Mouse (Mus musculus) ES-CJ7 (cell line): ENCODE results near the gene Tmem269.

ENCODE experiments used
- DNase-seq: peaks from one replicate; pipeline ENCODE4 v3.0.0; 2011; ENCODE audit warnings: low read depth, low spot score

The Tmem269 gene

DNA sequence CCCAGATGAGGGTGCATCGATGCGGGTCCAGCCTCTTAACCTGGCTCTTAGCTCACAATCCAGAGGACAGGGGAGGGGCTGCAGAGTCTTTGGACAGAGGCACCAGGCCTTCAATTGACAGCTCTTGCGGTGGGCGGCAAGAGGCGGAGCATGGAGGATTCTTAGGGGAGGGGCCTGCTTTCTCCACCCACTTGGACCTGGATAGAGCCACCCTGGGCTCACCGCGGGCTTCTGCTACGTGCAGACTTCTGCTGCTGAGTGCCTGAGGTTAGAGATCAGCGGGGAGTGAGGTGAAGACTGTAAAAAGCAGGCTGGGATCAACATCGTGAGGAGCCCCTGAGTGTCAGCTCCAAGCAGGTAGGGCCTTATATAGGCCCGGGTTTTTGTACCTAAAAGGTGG, at the start of gene Tmem269:
Tmem269 (minus strand) TSS at position 49 of the 400 bp plus-strand sequence.
- peak; percentile 47 for DNase-seq

DNA sequence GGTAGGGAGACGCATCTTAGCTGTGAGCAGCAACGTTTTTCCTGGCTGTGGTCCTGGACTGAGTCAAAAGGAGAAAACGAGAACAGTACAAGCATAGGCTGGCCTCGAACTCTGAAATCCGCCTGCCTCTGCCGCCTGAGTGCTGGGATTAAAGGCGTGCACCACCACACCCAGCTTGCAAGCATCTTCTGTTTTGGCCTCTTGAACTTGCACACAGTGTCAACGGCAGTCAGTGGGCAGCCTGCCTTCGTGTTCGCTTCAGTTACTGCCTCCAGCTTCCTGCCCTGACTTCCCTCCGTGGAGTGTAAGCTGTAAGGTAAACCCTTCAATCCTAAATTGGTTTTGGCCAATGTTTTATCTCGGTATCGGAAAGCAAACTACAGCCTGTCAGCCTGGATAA, 48.6 kb upstream of the Tmem269 start:
- DNase-seq, result no peak

DNA sequence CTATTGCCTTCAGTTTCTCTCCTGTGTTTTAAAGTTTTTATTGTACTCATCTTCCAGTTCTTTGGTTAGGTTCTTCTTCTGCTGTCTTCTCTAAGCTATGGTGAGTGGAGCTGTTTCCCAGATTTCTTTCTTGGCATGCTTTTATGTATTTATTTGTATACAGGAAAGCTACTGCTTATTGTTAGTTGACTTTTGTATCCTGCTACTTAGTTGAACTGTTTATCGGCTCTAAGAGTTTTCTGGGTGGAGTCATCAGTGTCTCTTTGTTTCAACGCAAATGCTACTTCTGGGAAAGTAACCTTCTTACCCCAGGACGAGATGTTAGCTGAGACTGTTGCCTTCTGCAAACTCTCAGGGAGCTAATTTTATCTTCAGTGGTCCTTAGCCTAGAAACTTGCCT, 45.4 kb upstream of the Tmem269 start:
- no peak for DNase-seq

DNA sequence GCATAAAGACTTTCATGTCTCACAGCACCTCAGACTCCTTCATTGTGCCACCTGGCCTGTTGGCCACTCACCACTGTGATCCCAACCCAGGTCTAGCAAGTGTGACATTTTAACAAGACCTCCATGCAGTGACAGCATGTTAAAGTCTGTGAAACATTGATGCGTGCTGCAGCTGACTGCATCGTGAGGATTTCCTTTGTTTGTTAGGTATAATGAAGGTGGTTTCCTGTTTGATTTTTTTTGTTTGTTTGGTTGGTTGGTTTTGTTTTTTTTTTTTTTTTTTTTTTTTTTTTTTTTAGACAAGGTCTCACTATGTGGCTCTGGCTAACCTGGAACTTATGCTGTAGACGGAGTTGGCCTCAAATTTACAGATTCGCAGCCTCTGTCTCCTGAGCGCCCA, 44.5 kb upstream of the Tmem269 start:
- no peak for DNase-seq

- no peak for DNase-seq
These were observed 43.2 kb upstream of the Tmem269 start for GRCm38 (mm10) chr4:119261087-119261713.

DNA sequence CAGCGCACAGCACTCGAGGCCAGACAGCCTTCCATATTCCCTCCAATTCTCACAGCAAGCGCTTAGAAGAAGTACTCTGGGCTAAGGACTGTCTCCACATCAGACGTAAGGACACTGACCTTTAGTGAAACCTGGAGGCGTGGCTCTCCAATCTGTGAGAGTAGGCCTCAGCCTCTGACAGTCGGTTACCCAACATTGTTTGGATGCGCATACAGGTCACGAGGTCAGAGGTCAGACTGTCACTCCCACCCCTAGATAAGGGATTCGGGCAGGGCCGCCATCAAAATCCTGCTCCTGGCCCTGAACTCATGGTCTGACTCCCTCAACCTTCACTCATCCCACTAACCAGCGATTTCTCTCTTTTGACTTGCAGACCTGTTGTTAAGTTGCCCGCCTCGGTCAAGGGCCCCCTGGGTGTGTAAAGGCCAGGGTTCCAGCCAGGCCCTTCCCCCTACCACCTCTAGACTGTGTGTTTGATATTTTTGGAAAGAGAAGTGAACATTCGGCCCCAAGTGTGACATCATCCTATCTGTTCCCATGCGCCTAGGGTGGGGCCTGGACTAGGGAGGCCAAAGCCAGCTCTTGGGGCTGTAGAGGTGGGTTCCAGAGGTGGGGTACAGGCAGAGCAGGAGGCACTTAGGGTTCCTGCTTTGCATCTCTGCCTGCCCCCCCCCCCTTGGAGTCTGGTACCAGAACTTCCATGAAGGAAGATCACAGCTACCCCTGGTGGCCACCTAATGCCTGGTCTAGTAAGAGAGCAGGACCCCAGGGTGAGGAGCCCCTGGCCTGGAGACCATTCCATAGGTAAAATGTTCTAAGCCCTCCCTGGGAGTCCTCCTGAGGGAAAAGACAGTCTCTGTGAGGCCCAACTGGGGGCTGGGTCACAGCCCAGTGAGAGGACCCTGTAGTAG, 41.6 kb upstream of the Tmem269 start:
- DNase-seq, result peak; percentile 79

DNA sequence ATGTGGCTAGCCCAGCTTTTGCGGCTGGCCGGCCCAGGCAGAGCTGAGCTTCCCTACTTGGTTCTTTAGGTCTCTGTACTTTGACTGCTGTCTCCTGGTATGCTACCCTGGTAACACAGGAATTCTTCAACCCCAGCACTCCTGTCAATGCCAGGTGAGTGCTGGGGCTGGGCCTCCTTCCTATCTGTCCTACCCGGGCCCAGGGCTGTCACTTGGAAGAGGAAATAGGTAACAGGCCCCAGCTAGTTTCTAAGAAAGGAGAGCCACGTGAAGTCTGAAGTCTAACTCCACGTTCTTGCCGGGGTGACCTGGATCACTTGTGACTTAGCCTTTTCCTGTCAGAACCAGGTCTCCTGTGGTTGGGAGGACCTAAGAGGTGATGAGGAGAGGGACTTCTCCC, 39.1 kb upstream of the Tmem269 start:
- DNase-seq, result no peak

GRCm38 (mm10) chr4:119255351-119255750, 37.3 kb upstream of the Tmem269 start, which contains the start of gene Cldn19:
Gene Cldn19, plus strand, starts transcription at chr4:119255414.
- DNase-seq, result no peak

- DNase-seq, result no peak
These were observed 36.1 kb upstream of the Tmem269 start for GRCm38 (mm10) chr4:119254012-119254618.

- no peak for DNase-seq
These were observed 34.2 kb upstream of the Tmem269 start for GRCm38 (mm10) chr4:119252025-119252808.

- no peak for DNase-seq
These were observed 30.5 kb upstream of the Tmem269 start for GRCm38 (mm10) chr4:119248407-119248965.

GRCm38 (mm10) chr4:119247462-119248235, 29.6 kb upstream of the Tmem269 start:
- peak; percentile 91 for DNase-seq

GRCm38 (mm10) chr4:119246688-119247225, 28.7 kb upstream of the Tmem269 start:
- DNase-seq, result no peak

DNA sequence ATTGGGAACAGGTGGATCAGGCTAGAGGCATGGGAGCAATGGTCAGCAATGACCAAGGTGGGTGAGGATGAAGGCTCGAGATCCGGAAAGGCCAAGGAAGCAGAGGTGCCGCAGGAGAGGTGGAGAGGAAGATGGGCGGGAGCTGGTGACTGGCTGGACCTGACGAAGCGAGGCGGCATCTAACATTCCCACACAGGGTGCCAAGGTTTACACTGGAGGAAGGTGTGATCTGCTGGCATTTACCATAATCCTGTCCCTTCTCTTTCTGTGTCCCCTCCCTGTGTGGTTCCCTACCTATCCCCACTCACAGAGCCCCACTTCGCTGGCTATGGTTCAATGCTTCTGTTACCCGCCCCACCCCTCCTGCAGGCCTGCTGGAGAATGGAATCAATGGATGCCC, 27.9 kb upstream of the Tmem269 start:
- DNase-seq, result no peak

DNA sequence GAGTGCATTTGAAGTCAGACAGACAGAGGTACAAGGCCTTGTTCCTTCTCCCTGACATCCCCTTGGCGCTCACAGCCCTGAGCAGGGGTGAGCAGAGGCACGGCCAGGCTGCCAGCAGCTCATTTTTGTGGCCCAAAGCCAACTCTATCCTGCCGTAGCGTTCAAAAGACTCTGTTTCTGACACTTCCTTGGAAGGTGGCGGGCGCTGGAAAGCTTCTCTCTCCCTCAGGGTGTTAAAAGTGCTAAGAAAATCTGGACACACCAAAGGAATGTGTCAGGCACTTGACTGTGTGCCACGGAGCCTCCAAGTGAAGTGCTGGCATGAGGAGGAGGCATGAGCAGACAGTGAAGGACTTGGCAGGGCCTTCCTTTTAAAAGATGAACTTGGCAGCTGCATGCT, 27.5 kb upstream of the Tmem269 start:
- no peak for DNase-seq

DNA sequence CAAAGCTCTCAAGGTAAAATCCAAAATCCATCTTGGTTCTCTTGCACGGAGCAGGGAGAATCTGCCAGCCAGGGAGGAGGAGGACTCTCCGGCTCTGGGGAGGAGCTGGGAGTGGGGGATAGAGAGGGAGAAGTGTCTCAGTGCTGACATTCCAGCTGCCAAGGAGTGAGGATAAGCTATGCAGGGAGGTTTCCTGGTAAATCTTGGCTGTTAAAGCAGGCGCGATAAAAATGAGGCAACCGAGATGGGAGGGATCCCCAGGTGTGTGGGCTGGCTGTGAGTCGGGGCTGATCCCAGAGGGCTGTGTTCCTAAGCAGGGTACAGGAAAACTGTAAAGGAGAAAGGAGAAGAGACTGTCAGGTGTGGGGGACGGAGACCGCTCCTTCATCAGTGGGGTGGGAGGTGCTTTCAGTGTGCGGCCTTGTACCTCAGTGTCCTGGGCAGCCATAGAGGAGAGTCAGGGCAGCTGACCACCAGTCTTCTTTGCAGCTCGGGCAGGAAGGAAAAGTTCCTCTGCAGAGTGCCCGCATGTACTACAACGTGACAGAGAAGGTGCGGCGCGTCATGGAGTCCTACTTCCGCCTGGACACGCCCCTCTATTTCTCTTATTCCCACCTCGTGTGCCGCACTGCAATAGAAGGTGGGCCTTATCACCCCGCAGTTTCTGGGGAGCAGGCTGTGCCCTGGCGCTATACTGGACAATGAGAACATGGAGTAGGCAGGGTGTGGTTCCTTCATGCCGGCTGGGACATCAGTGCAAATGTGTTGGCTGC, 26.6 kb upstream of the Tmem269 start:
- no peak for DNase-seq

GRCm38 (mm10) chr4:119242571-119242970, 24.6 kb upstream of the Tmem269 start:
- DNase-seq, result no peak

- no peak for DNase-seq
These were observed 23.6 kb upstream of the Tmem269 start for GRCm38 (mm10) chr4:119241664-119242063.

DNA sequence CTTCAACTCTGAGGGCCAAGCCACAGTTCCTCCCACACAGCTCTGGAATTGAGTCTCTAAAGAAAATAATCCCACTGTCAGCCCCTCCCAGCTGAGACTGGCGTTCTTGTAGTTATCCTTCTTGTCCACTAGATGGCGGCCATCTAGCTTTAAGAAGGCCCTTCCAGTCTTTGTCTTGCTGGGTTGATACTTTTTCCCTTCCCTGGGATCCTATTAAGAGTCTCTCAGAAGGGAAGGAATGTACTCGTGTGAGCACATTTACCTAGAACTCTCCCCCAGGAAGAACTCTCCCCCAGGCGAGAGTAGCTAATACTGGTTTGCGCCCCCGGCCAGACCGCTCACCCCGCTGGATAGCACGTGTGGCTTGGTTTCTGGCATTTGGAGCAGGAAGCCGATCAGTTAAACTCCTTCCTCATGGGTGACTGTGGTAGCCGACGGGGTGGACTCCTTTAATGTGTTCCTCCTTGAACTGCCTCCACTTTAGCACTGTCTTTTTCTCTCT, 21.2 kb upstream of the Tmem269 start:
- DNase-seq, result peak; percentile 84
